In the genomic region with DNA sequence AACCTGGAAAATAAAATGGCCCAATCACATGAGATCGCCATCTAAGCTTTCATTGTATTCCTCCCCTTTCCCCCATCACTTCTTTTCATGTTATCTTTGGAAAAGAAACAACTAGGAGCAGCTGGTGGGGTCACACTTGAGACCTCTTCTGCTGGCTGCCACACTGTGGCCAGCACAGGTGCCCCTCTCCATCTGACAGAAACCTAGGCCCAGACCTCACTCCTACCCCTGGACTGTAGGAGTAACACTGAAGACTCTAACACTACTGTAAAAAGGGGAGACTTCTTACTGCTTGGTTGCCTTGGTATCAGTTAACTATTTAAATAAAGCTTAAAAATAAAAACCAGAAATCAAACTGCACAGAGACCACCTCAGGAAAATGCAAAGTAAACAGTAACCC, we compare ENCODE assay signal across 26 mouse cellular contexts.
"Had no signal": no experiment of that assay in that cellular context is flagged by ENCODE, and none has a peak within 500 bp of the region (broad histone marks: within the 10 kb centered on the region; RNA-seq: fewer than 3 reads in every experiment).

No protein-coding gene starts in this region.

- DNase-seq: gastrocnemius, adult 2 months; gastrocnemius, postnatal 10 days; gastrocnemius, postnatal 25 days; heart, adult 2 months; heart, postnatal 14 days; heart, postnatal 4 days; kidney, adult 18-20 months; kidney, postnatal 14 days; kidney, postnatal 4 days; liver; liver, embryonic 13.5 days; liver, postnatal 0 days had no signal

- H3K4me1 ChIP-seq: hindbrain, embryonic 12.5 days; intestine, embryonic 15.5 days; liver, embryonic 13.5 days; liver, embryonic 15.5 days had no signal

- H3K4me3 ChIP-seq: gastrocnemius, adult 2 months; heart, adult 2 months; hindbrain, embryonic 10.5 days; hindbrain, embryonic 12.5 days; intestine, embryonic 15.5 days; layer of hippocampus, adult 2 months; left cerebral cortex, adult 2 months; limb, embryonic 13.5 days; liver, embryonic 13.5 days; liver, embryonic 15.5 days had no signal

- H3K4me2 ChIP-seq: heart, embryonic 11.5 days; hindbrain, embryonic 12.5 days; hindbrain, embryonic 14.5 days; intestine, embryonic 15.5 days; limb, embryonic 13.5 days; liver, embryonic 11.5 days; liver, embryonic 13.5 days; liver, embryonic 15.5 days had no signal

- H3K27ac ChIP-seq: gastrocnemius, adult 2 months; heart, adult 2 months; hindbrain, embryonic 10.5 days; hindbrain, embryonic 12.5 days; hindbrain, embryonic 14.5 days; intestine, embryonic 15.5 days; layer of hippocampus, adult 2 months; left cerebral cortex, adult 2 months; liver, embryonic 13.5 days; liver, embryonic 15.5 days had no signal

- H3K9me3 ChIP-seq: hindbrain, embryonic 10.5 days; hindbrain, embryonic 12.5 days; intestine, embryonic 15.5 days; limb, embryonic 13.5 days; liver, embryonic 13.5 days; liver, embryonic 15.5 days had no signal

- H3K9ac ChIP-seq: hindbrain, embryonic 12.5 days; hindbrain, embryonic 14.5 days; intestine, embryonic 15.5 days; limb, embryonic 13.5 days; liver, embryonic 13.5 days; liver, embryonic 15.5 days; liver, postnatal 0 days had no signal

- ATAC-seq: forebrain, embryonic 16.5 days; hindbrain, embryonic 16.5 days; inflammation-experienced regulatory T-cells, adult 6 months; intestine, embryonic 15.5 days; intestine, postnatal 0 days; liver, postnatal 0 days had no signal

- H3K27me3 ChIP-seq: hindbrain, embryonic 12.5 days; intestine, embryonic 15.5 days; limb, embryonic 13.5 days; liver, embryonic 13.5 days; liver, embryonic 15.5 days had no signal
